Mouse (Mus musculus) megakaryocyte, embryonic 14.5 days (primary cell): ENCODE measurements around the gene Pqlc2.

Experiments
- FLI1 ChIP-seq: IDR thresholded peaks from 2 replicates; pipeline ENCODE4 v1.6.1; 2012; ENCODE audit warnings: low read length, inconsistent platforms, mixed read lengths
- GATA1 ChIP-seq: IDR thresholded peaks from 3 replicates; pipeline ENCODE4 v1.6.1; 2012; ENCODE audit warnings: mixed read lengths, low read length, inconsistent platforms, borderline replicate concordance

GRCm38 (mm10) chr4:139282955-139283417, 27.5 kb downstream of the Pqlc2 start:
- TF ChIP-seq GATA1 (no peak), FLI1 (no peak)
